8 mouse cellular contexts compared by ENCODE assay signal in genomic region chr19:47485997-47486566, GRCm38 (mm10). TPM values are rescaled to one million over a fixed set of nuclear protein-coding genes. Genes with fewer than 3 reads are reported as not detected.
DNase-seq lines count a peak whose midpoint lies in the region; ATAC-seq and TF ChIP-seq lines count a peak whose summit lies in the region.
"Had no signal": no experiment of that assay in that cellular context is flagged by ENCODE, and none has a peak within 500 bp of the region (broad histone marks: within the 10 kb centered on the region; RNA-seq: fewer than 3 reads in every experiment).

No protein-coding gene starts in this region.

- peak overlapping the region; percentile 67 for H3K27ac ChIP-seq in kidney, embryonic 16.5 days (ENCODE audit: low read length)
- peak overlapping the region; percentile 12; the same call in 1 of the 2 replicates for H3K27ac ChIP-seq in brown adipose tissue, adult 24 weeks (replicated peaks; ENCODE audit: low read depth, low read length)
- H3K27ac ChIP-seq in limb, embryonic 14.5 days (replicated peaks; ENCODE audit: low read depth, low read length): no peak overlapping the region

- peaks cover 10% of the 10 kb centered on the region; the same call in 1 of the 2 replicates for H3K9me3 ChIP-seq in kidney, embryonic 16.5 days (ENCODE audit: low read length)
- no peaks in the 10 kb centered on the region for H3K9me3 ChIP-seq in limb, embryonic 14.5 days (ENCODE audit: control insufficient read depth, low read length)

- peaks cover 8% of the 10 kb centered on the region for H3K4me1 ChIP-seq in kidney, embryonic 16.5 days (ENCODE audit: insufficient read depth, low read length)
- H3K4me1 ChIP-seq in brown adipose tissue, adult 24 weeks (ENCODE audit: control insufficient read depth, insufficient read depth, insufficient read length, low read length): peaks cover 5% of the 10 kb centered on the region; the same call in 1 of the 2 replicates
- H3K4me1 ChIP-seq in limb, embryonic 14.5 days (ENCODE audit: control insufficient read depth, insufficient read depth, low read length): peaks cover 6% of the 10 kb centered on the region; the same call in 1 of the 2 replicates

- peak overlapping the region; percentile 43; the same call in 1 of the 2 replicates for H3K9ac ChIP-seq in kidney, embryonic 16.5 days (replicated peaks; ENCODE audit: low read length)
- no peak overlapping the region for H3K9ac ChIP-seq in limb, embryonic 14.5 days (ENCODE audit: low read depth, low read length, severe bottlenecking)

- TF ChIP-seq POLR2A in limb, embryonic 14.5 days (IDR thresholded peaks at IDR 0.05; ENCODE audit: borderline replicate concordance, extremely low read depth, insufficient read depth, insufficient read length): no peak

- peak overlapping the region; percentile 28; the same call in 1 of the 2 replicates for H3K4me2 ChIP-seq in kidney, embryonic 16.5 days (replicated peaks; ENCODE audit: low read depth, low read length)
- H3K4me2 ChIP-seq in limb, embryonic 14.5 days (replicated peaks; ENCODE audit: low read depth, low read length, severe bottlenecking): 0 out of 2 replicates have a peak overlapping the region, but pooled peaks have one; percentile 7

- 33% methylated on average over 9 of the region's 9 CpGs for WGBS in kidney, embryonic 16.5 days
- WGBS in limb, embryonic 14.5 days: 31% methylated on average over 9 of the region's 9 CpGs

- H3K36me3 ChIP-seq in kidney, embryonic 16.5 days (ENCODE audit: insufficient read depth, low read length): no peaks in the 10 kb centered on the region
- no peaks in the 10 kb centered on the region for H3K36me3 ChIP-seq in limb, embryonic 14.5 days (ENCODE audit: control insufficient read depth, insufficient read depth, low read length)

- H3K27me3 ChIP-seq in kidney, embryonic 16.5 days (ENCODE audit: insufficient read depth, low read length): no peaks in the 10 kb centered on the region
- no peaks in the 10 kb centered on the region for H3K27me3 ChIP-seq in limb, embryonic 14.5 days (ENCODE audit: control insufficient read depth, insufficient read depth, low read length)

- peak; percentile 79 for ATAC-seq in kidney, embryonic 16.5 days (ENCODE audit: low FRiP score, low TSS enrichment)
- 0 out of 2 replicates have a peak, but pooled peaks have one; percentile 47 for ATAC-seq in limb, embryonic 14.5 days (ENCODE audit: low FRiP score, low read depth)

- DNase-seq in kidney, adult 8-10 months: no peak
- DNase-seq in heart, adult 9 months (ENCODE audit: low spot score in 2 of 2): peak; percentile 41 to 44
- DNase-seq in limb, embryonic 14.5 days (ENCODE audit: low spot score): peak; percentile 46
- no peak for DNase-seq in cerebellum, adult 11-12 months
- DNase-seq in cerebellum, adult 9-11 months: no peak
- DNase-seq: gastrocnemius, postnatal 10 days had no signal

- H3K4me3 ChIP-seq in kidney, embryonic 16.5 days (ENCODE audit: low read length): no peak overlapping the region
- H3K4me3 ChIP-seq in brown adipose tissue, adult 24 weeks (ENCODE audit: insufficient read depth, low read depth, low read length): no peak overlapping the region
- no peak overlapping the region for H3K4me3 ChIP-seq in limb, embryonic 14.5 days (replicated peaks; ENCODE audit: low read length)

RNA-seq across cellular contexts. Expression of gene Sh3pxd2a, which starts 21.9 kb away (rescaled TPM):
- 5.0 and 5.5 TPM in 2 replicates for polyA plus RNA-seq in kidney, embryonic 16.5 days (2015; fragmentation: Nextera tagmentation; extraction: Ambion mirVana)
- polyA plus RNA-seq in brown adipose tissue, adult 24 weeks (2012; ENCODE audit: insufficient read depth, insufficient read length, missing spikeins): 86.1 and 119 TPM in 2 replicates
- polyA plus RNA-seq in limb, embryonic 14.5 days (2012; rRNA removed): 61.7 and 66.8 TPM in 2 replicates
- polyA plus RNA-seq in limb, embryonic 14.5 days (2014; fragmentation: Nextera tagmentation; extraction: Ambion mirVana): 17.1 and 19.8 TPM in 2 replicates

RNA-seq across cellular contexts. Expression of gene Stn1, which starts 51.2 kb away (rescaled TPM):
- polyA plus RNA-seq in kidney, embryonic 16.5 days (2015; fragmentation: Nextera tagmentation; extraction: Ambion mirVana): 54.8 and 58.9 TPM in 2 replicates
- 4.2 and 13.2 TPM in 2 replicates for polyA plus RNA-seq in brown adipose tissue, adult 24 weeks (2012; ENCODE audit: insufficient read depth, insufficient read length, missing spikeins)
- polyA plus RNA-seq in limb, embryonic 14.5 days (2012; rRNA removed): 37.6 and 39.1 TPM in 2 replicates
- polyA plus RNA-seq in limb, embryonic 14.5 days (2014; fragmentation: Nextera tagmentation; extraction: Ambion mirVana): 53.6 and 56.3 TPM in 2 replicates

Comparison
In these comparisons a context has a peak if more than half of its experiments do, and no peak if none do; other contexts are left out.
1. DNase-seq: peak in heart, adult 9 months (2 of 2) and limb, embryonic 14.5 days (single experiment); none in kidney, adult 8-10 months (0 of 2), cerebellum, adult 11-12 months (single experiment) and cerebellum, adult 9-11 months (single experiment).